Mouse (Mus musculus): ENCODE data around the gene 2300009A05Rik. TPM values are rescaled to one million over a fixed set of nuclear protein-coding genes. Genes with fewer than 3 reads are reported as not detected.

2300009A05Rik gene
- polyA plus RNA-seq, 1 experiment from 2014 or later = 58.4 TPM

GRCm38 (mm10) chr9:63377270-63378142 lies 21.5 kb downstream of the 2300009A05Rik start, which contains the start of gene Map2k5:
Gene Map2k5 (minus strand): TSS chr9:63377902.
- Histone ChIP-seq H3K9me3 (no peaks in the 10 kb centered on the region), H3K27ac (peak within 1 kb of the TSS; percentile 84), H3K9ac (replicated peaks) (peak within 1 kb of the TSS; percentile 91), H3K4me3 (replicated peaks) (peak within 1 kb of the TSS; percentile 83), H3K4me2 (replicated peaks) (peak within 1 kb of the TSS; percentile 96), H3K36me3 (peaks cover 14% of the 10 kb centered on the region), H3K4me1 (replicated peaks) (peaks cover 45% of the 10 kb centered on the region), H3K27me3 (no peaks in the 10 kb centered on the region)
- ATAC-seq = peak; percentile 97
- WGBS = 1% methylated on average over 58 of the region's 58 CpGs

GRCm38 (mm10) chr9:63373315-63373714 lies 25.7 kb downstream of the 2300009A05Rik start:
- H3K4me1 ChIP-seq (replicated peaks) = peaks cover 41% of the 10 kb centered on the region
- no peaks in the 10 kb centered on the region for H3K27me3 ChIP-seq
- H3K4me2 ChIP-seq (replicated peaks) = no peak overlapping the region
- no peaks in the 10 kb centered on the region for H3K9me3 ChIP-seq
- H3K36me3 ChIP-seq = peaks cover 27% of the 10 kb centered on the region
- no peak overlapping the region for H3K9ac ChIP-seq (replicated peaks)
- H3K4me3 ChIP-seq (replicated peaks) = no peak overlapping the region
- ATAC-seq = no peak
- no peak overlapping the region for H3K27ac ChIP-seq
- WGBS = 93% methylated on average over 2 of the region's 2 CpGs

GRCm38 (mm10) chr9:63372541-63372940 lies 26.5 kb downstream of the 2300009A05Rik start:
- no peak overlapping the region for H3K4me3 ChIP-seq (replicated peaks)
- ATAC-seq = no peak
- peaks cover 40% of the 10 kb centered on the region for H3K4me1 ChIP-seq (replicated peaks)
- no peak overlapping the region for H3K9ac ChIP-seq (replicated peaks)
- H3K4me2 ChIP-seq (replicated peaks) = no peak overlapping the region
- peaks cover 27% of the 10 kb centered on the region for H3K36me3 ChIP-seq
- WGBS = 60% methylated on average over 8 of the region's 8 CpGs
- no peaks in the 10 kb centered on the region for H3K9me3 ChIP-seq
- H3K27ac ChIP-seq = no peak overlapping the region
- no peaks in the 10 kb centered on the region for H3K27me3 ChIP-seq

- H3K4me1 ChIP-seq (replicated peaks) = no peaks in the 10 kb centered on the region
- peaks cover 8% of the 10 kb centered on the region; the same call in 1 of the 2 replicates for H3K36me3 ChIP-seq
- no peaks in the 10 kb centered on the region for H3K9me3 ChIP-seq
- WGBS = 45% methylated on average over 3 of the region's 3 CpGs
- H3K4me3 ChIP-seq (replicated peaks) = no peak overlapping the region
- ATAC-seq = no peak
- no peak overlapping the region for H3K9ac ChIP-seq (replicated peaks)
- no peak overlapping the region for H3K4me2 ChIP-seq (replicated peaks)
- no peak overlapping the region for H3K27ac ChIP-seq
- no peaks in the 10 kb centered on the region for H3K27me3 ChIP-seq
Observed at GRCm38 (mm10) chr9:63360410-63360809, 38.6 kb downstream of the 2300009A05Rik start.

GRCm38 (mm10) chr9:63359016-63359415 lies 40.0 kb downstream of the 2300009A05Rik start:
- peaks cover 6% of the 10 kb centered on the region; the same call in 1 of the 2 replicates for H3K36me3 ChIP-seq
- no peaks in the 10 kb centered on the region for H3K27me3 ChIP-seq
- no peak overlapping the region for H3K4me2 ChIP-seq (replicated peaks)
- H3K4me3 ChIP-seq (replicated peaks) = no peak overlapping the region
- H3K27ac ChIP-seq = no peak overlapping the region
- ATAC-seq = no peak
- no peaks in the 10 kb centered on the region for H3K4me1 ChIP-seq (replicated peaks)
- H3K9me3 ChIP-seq = no peaks in the 10 kb centered on the region
- 90% methylated on average over 5 of the region's 5 CpGs for WGBS
- H3K9ac ChIP-seq (replicated peaks) = no peak overlapping the region

- Histone ChIP-seq H3K4me1 (replicated peaks) (no peaks in the 10 kb centered on the region), H3K27me3 (no peaks in the 10 kb centered on the region), H3K36me3 (peaks cover 6% of the 10 kb centered on the region; the same call in 1 of the 2 replicates), H3K4me3 (replicated peaks) (no peak overlapping the region), H3K4me2 (replicated peaks) (no peak overlapping the region), H3K9ac (replicated peaks) (no peak overlapping the region), H3K9me3 (no peaks in the 10 kb centered on the region), H3K27ac (no peak overlapping the region)
- WGBS = 96% methylated on average over 4 of the region's 4 CpGs
- ATAC-seq = no peak
Observed at GRCm38 (mm10) chr9:63356721-63357120, 42.3 kb downstream of the 2300009A05Rik start.

- no peak for ATAC-seq
Observed at GRCm38 (mm10) chr9:63356278-63356677, 42.8 kb downstream of the 2300009A05Rik start.

GRCm38 (mm10) chr9:63354168-63354567 lies 44.9 kb downstream of the 2300009A05Rik start:
- Histone ChIP-seq H3K4me3 (replicated peaks) (no peak overlapping the region), H3K4me1 (replicated peaks) (no peaks in the 10 kb centered on the region), H3K27ac (no peak overlapping the region), H3K9ac (replicated peaks) (no peak overlapping the region), H3K9me3 (no peaks in the 10 kb centered on the region), H3K4me2 (replicated peaks) (no peak overlapping the region), H3K36me3 (peaks cover 6% of the 10 kb centered on the region; the same call in 1 of the 2 replicates), H3K27me3 (no peaks in the 10 kb centered on the region)
- WGBS = 93% methylated on average over 4 of the region's 4 CpGs
- ATAC-seq = no peak

More at GRCm38 (mm10) chr9:63356278-63356677, 42.8 kb downstream of the 2300009A05Rik start:
- Histone ChIP-seq H3K4me1 (replicated peaks) (no peaks in the 10 kb centered on the region), H3K36me3 (peaks cover 6% of the 10 kb centered on the region; the same call in 1 of the 2 replicates), H3K9ac (replicated peaks) (no peak overlapping the region), H3K27me3 (no peaks in the 10 kb centered on the region), H3K4me2 (replicated peaks) (no peak overlapping the region), H3K9me3 (no peaks in the 10 kb centered on the region), H3K4me3 (replicated peaks) (no peak overlapping the region), H3K27ac (no peak overlapping the region)
- 87% methylated on average over 9 of the region's 9 CpGs for WGBS

- 94% methylated on average over 8 of the region's 8 CpGs for WGBS
- H3K4me1 ChIP-seq (replicated peaks) = peaks cover 9% of the 10 kb centered on the region
- peaks cover 4% of the 10 kb centered on the region; the same call in 1 of the 2 replicates for H3K36me3 ChIP-seq
- H3K9ac ChIP-seq (replicated peaks) = no peak overlapping the region
- H3K27me3 ChIP-seq = no peaks in the 10 kb centered on the region
- H3K9me3 ChIP-seq = no peaks in the 10 kb centered on the region
- no peak overlapping the region for H3K27ac ChIP-seq
- no peak overlapping the region for H3K4me2 ChIP-seq (replicated peaks)
- no peak overlapping the region for H3K4me3 ChIP-seq (replicated peaks)
- no peak for ATAC-seq
Observed at GRCm38 (mm10) chr9:63350030-63350429, 49.0 kb downstream of the 2300009A05Rik start.

- Histone ChIP-seq H3K9ac (replicated peaks) (no peak overlapping the region), H3K4me3 (replicated peaks) (no peak overlapping the region), H3K27me3 (no peaks in the 10 kb centered on the region), H3K4me1 (replicated peaks) (peaks cover 9% of the 10 kb centered on the region), H3K4me2 (replicated peaks) (no peak overlapping the region), H3K9me3 (no peaks in the 10 kb centered on the region), H3K27ac (no peak overlapping the region), H3K36me3 (peaks cover 3% of the 10 kb centered on the region; the same call in 1 of the 2 replicates)
- 87% methylated on average over 3 of the region's 3 CpGs for WGBS
- ATAC-seq = no peak
Observed at GRCm38 (mm10) chr9:63349241-63349640, 49.8 kb downstream of the 2300009A05Rik start.

- Histone ChIP-seq H3K9me3 (no peaks in the 10 kb centered on the region), H3K27me3 (no peaks in the 10 kb centered on the region), H3K9ac (replicated peaks) (no peak overlapping the region), H3K4me1 (replicated peaks) (peaks cover 9% of the 10 kb centered on the region), H3K4me3 (replicated peaks) (no peak overlapping the region), H3K36me3 (no peaks in the 10 kb centered on the region), H3K4me2 (replicated peaks) (no peak overlapping the region), H3K27ac (no peak overlapping the region)
- 60% methylated on average over 1 of the region's 1 CpGs for WGBS
- ATAC-seq = no peak
Observed at GRCm38 (mm10) chr9:63348146-63348545, 50.9 kb downstream of the 2300009A05Rik start.

- no peak overlapping the region for H3K27ac ChIP-seq
- no peak overlapping the region for H3K9ac ChIP-seq (replicated peaks)
- no peak overlapping the region for H3K4me2 ChIP-seq (replicated peaks)
- no peaks in the 10 kb centered on the region for H3K36me3 ChIP-seq
- H3K9me3 ChIP-seq = no peaks in the 10 kb centered on the region
- H3K4me1 ChIP-seq (replicated peaks) = peaks cover 9% of the 10 kb centered on the region
- no peaks in the 10 kb centered on the region for H3K27me3 ChIP-seq
- 91% methylated on average over 6 of the region's 6 CpGs for WGBS
- no peak for ATAC-seq
- no peak overlapping the region for H3K4me3 ChIP-seq (replicated peaks)
Observed at GRCm38 (mm10) chr9:63346029-63346428, 53.0 kb downstream of the 2300009A05Rik start.

All from midbrain, embryonic 13.5 days (tissue).